Comparison of ENCODE assay signal across 14 mouse cellular contexts in the genomic region with DNA sequence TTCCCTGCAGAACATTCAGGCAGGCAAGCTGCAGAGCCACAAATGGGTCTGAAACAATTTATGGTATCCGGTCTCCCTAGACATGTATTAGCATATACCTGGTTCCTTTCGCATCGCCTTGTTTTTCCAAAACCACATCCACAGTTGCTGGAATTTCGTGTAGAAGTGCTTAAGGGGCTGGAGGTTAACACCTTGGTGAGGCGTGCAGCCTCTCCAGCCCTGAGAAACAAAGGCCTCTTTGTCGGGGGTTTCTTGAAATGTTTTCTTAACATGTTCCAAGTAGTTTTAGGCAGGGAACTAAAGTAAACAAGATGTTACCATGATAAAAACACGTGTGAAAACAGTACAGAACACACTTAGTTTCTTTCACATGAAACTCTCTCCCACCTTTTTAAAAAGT.
DNase-seq lines count a peak whose midpoint lies in the region; ATAC-seq and TF ChIP-seq lines count a peak whose summit lies in the region.
"Had no signal": no experiment of that assay in that cellular context is flagged by ENCODE, and none has a peak within 500 bp of the region (broad histone marks: within the 10 kb centered on the region; RNA-seq: fewer than 3 reads in every experiment).

No protein-coding gene starts in this region.

- 55% methylated on average over 7 of the region's 7 CpGs for WGBS in lung, embryonic 14.5 days
- 21% methylated on average over 7 of the region's 7 CpGs for WGBS in embryonic facial prominence, embryonic 11.5 days
- WGBS in limb, embryonic 10.5 days, result 62% methylated on average over 7 of the region's 7 CpGs

- H3K9ac ChIP-seq in lung, embryonic 14.5 days, result no peak overlapping the region
- no peak overlapping the region for H3K9ac ChIP-seq in embryonic facial prominence, embryonic 11.5 days (replicated peaks; ENCODE audit: low read length)
- H3K9ac ChIP-seq: forebrain, embryonic 15.5 days; hindbrain, embryonic 13.5 days had no signal

- no peak overlapping the region for H3K4me3 ChIP-seq in lung, embryonic 14.5 days (ENCODE audit: low read depth, low read length)
- H3K4me3 ChIP-seq in embryonic facial prominence, embryonic 11.5 days (ENCODE audit: low read depth, low read length), result no peak overlapping the region
- H3K4me3 ChIP-seq in limb, embryonic 10.5 days, result no peak overlapping the region
- no peak overlapping the region for H3K4me3 ChIP-seq in gastrocnemius, adult 2 months
- H3K4me3 ChIP-seq: forebrain, embryonic 15.5 days; hindbrain, embryonic 13.5 days; myocyte had no signal

- peaks cover 21% of the 10 kb centered on the region; the same call in 1 of the 2 replicates for H3K36me3 ChIP-seq in lung, embryonic 14.5 days (ENCODE audit: insufficient read depth)
- H3K36me3 ChIP-seq in embryonic facial prominence, embryonic 11.5 days (replicated peaks; ENCODE audit: control insufficient read depth, insufficient read depth, low read depth, low read length), result no peaks in the 10 kb centered on the region; the same call in 1 of the 2 replicates
- H3K36me3 ChIP-seq in limb, embryonic 10.5 days, result peaks cover 13% of the 10 kb centered on the region
- H3K36me3 ChIP-seq: hindbrain, embryonic 13.5 days had no signal

- no peak overlapping the region for H3K27ac ChIP-seq in lung, embryonic 14.5 days (ENCODE audit: low read depth)
- H3K27ac ChIP-seq in embryonic facial prominence, embryonic 11.5 days (replicated peaks; ENCODE audit: low read depth, low read length), result no peak overlapping the region
- peak overlapping the region; percentile 44; the same call in 1 of the 2 replicates for H3K27ac ChIP-seq in limb, embryonic 10.5 days
- no peak overlapping the region for H3K27ac ChIP-seq in gastrocnemius, adult 2 months
- H3K27ac ChIP-seq: forebrain, embryonic 15.5 days; hindbrain, embryonic 13.5 days had no signal

- H3K4me1 ChIP-seq in lung, embryonic 14.5 days (ENCODE audit: insufficient read depth), result peaks cover 10% of the 10 kb centered on the region
- H3K4me1 ChIP-seq in embryonic facial prominence, embryonic 11.5 days (ENCODE audit: control insufficient read depth, insufficient read depth, low read length), result 0 out of 2 replicates have a peak, but pooled peaks cover 2% of the 10 kb centered on the region
- H3K4me1 ChIP-seq in limb, embryonic 10.5 days, result peaks cover 22% of the 10 kb centered on the region

- TF ChIP-seq CTCF in lung, embryonic 14.5 days (IDR thresholded peaks at IDR 0.05; ENCODE audit: low read depth), result no peak
- no peak for TF ChIP-seq CTCF in gastrocnemius, adult 2 months (IDR thresholded peaks at IDR 0.05)

- H3K4me2 ChIP-seq in lung, embryonic 14.5 days, result no peak overlapping the region
- no peak overlapping the region for H3K4me2 ChIP-seq in embryonic facial prominence, embryonic 11.5 days (ENCODE audit: low read depth, low read length)
- H3K4me2 ChIP-seq: forebrain, embryonic 15.5 days; hindbrain, embryonic 13.5 days had no signal

- no peaks in the 10 kb centered on the region for H3K27me3 ChIP-seq in lung, embryonic 14.5 days (ENCODE audit: insufficient read depth, low read length)
- no peaks in the 10 kb centered on the region for H3K27me3 ChIP-seq in embryonic facial prominence, embryonic 11.5 days (ENCODE audit: control insufficient read depth, insufficient read depth, low read length)
- no peaks in the 10 kb centered on the region for H3K27me3 ChIP-seq in limb, embryonic 10.5 days (ENCODE audit: low read depth, poor library complexity, severe bottlenecking)
- H3K27me3 ChIP-seq: forebrain, embryonic 15.5 days; hindbrain, embryonic 13.5 days had no signal

- no peaks in the 10 kb centered on the region for H3K9me3 ChIP-seq in lung, embryonic 14.5 days (ENCODE audit: low read depth, low read length)
- H3K9me3 ChIP-seq in embryonic facial prominence, embryonic 11.5 days (replicated peaks; ENCODE audit: control insufficient read depth, low read length), result no peaks in the 10 kb centered on the region
- no peaks in the 10 kb centered on the region for H3K9me3 ChIP-seq in limb, embryonic 10.5 days (replicated peaks)
- H3K9me3 ChIP-seq: forebrain, embryonic 15.5 days; hindbrain, embryonic 13.5 days had no signal

- ATAC-seq in lung, embryonic 14.5 days (ENCODE audit: insufficient read depth), result no peak
- no peak for ATAC-seq in embryonic facial prominence, embryonic 11.5 days (replicated peaks; ENCODE audit: insufficient number of reproducible peaks, low FRiP score, low TSS enrichment, low read depth)
- no peak for ATAC-seq in inflammation-experienced regulatory T-cells, adult 6 months
- ATAC-seq: forebrain, embryonic 15.5 days; intestine, embryonic 16.5 days had no signal

- intact Hi-C loops in gastrocnemius, adult 2 months (cut with DNase I), result loop anchor here (10.0 kb wide), 1 partner anchor 632 kb away; no protein-coding TSS in a partner anchor

- DNase-seq in lung, embryonic 14.5 days, result peak; percentile 27
- DNase-seq in lung, postnatal 10 days, result no peak
- peak; percentile 63 for DNase-seq in embryonic facial prominence, embryonic 11.5 days (ENCODE audit: low spot score)
- no peak for DNase-seq in limb, embryonic 10.5 days (ENCODE audit: low spot score)
- DNase-seq in gastrocnemius, adult 2 months, result no peak
- no peak for DNase-seq in layer of hippocampus, postnatal 36 days
- DNase-seq: cerebellum, adult 9-10 months; left cerebral cortex, postnatal 4 days; thymus, adult 18-20 months had no signal

Comparison
In these comparisons a context has a peak if more than half of its experiments do, and no peak if none do; other contexts are left out.
1. DNase-seq: peak in lung, embryonic 14.5 days (single experiment) and embryonic facial prominence, embryonic 11.5 days (single experiment); none in lung, postnatal 10 days (single experiment), limb, embryonic 10.5 days (single experiment), gastrocnemius, adult 2 months (single experiment) and layer of hippocampus, postnatal 36 days (0 of 2).